Mouse (Mus musculus): Measurements from ENCODE around the gene Farp1. TPM values are rescaled to one million over a fixed set of nuclear protein-coding genes. Genes with fewer than 3 reads are reported as not detected.

The Farp1 gene
- polyA plus RNA-seq, 1 experiment: 42.6 TPM

- Histone ChIP-seq H3K36me3 (ENCODE audit: control insufficient read depth, insufficient read depth) (peaks cover 19% of the 10 kb centered on the region), H3K4me3 (ENCODE audit: insufficient read depth, poor library complexity, severe bottlenecking) (no peak overlapping the region), H3K27me3 (ENCODE audit: control insufficient read depth, insufficient read depth, insufficient read length) (no peaks in the 10 kb centered on the region), H3K79me2 (ENCODE audit: control insufficient read depth, insufficient read depth) (peaks cover 15% of the 10 kb centered on the region), H3K79me3 (ENCODE audit: low read depth) (no peaks in the 10 kb centered on the region), H3ac (ENCODE audit: control insufficient read depth, insufficient read length, low read depth) (no peak overlapping the region)
- no peak for TF ChIP-seq CTCF (IDR thresholded peaks at IDR 0.05; ENCODE audit: control insufficient read depth, insufficient read depth, insufficient read length)
Measured at GRCm38 (mm10) chr14:121205459-121205858, 170.5 kb downstream of the Farp1 start.

- no peak overlapping the region for H3ac ChIP-seq (ENCODE audit: control insufficient read depth, insufficient read length, low read depth)
- TF ChIP-seq MAX (IDR thresholded peaks at IDR 0.05): no peak
- TF ChIP-seq USF1 (IDR thresholded peaks at IDR 0.05; ENCODE audit: low read depth): no peak
- no peak for TF ChIP-seq MYOD1 (IDR thresholded peaks at IDR 0.05; ENCODE audit: control insufficient read depth, insufficient read length, low read depth)
- no peak for TF ChIP-seq CEBPB (IDR thresholded peaks at IDR 0.05; ENCODE audit: low read depth)
- TF ChIP-seq CTCF (IDR thresholded peaks at IDR 0.05; ENCODE audit: control insufficient read depth, insufficient read depth, insufficient read length): no peak
- TF ChIP-seq FOSL1 (IDR thresholded peaks at IDR 0.05; ENCODE audit: insufficient read depth, low read length, poor library complexity, severe bottlenecking): no peak
- no peak for TF ChIP-seq MYOG (IDR thresholded peaks at IDR 0.05; ENCODE audit: control insufficient read depth, extremely low read depth, insufficient read length)
- no peaks in the 10 kb centered on the region for H3K27me3 ChIP-seq (ENCODE audit: control insufficient read depth, insufficient read depth, insufficient read length)
- H3K79me3 ChIP-seq (ENCODE audit: low read depth): no peaks in the 10 kb centered on the region
- no peak overlapping the region for H3K4me3 ChIP-seq (ENCODE audit: insufficient read depth, poor library complexity, severe bottlenecking)
- peaks cover 28% of the 10 kb centered on the region for H3K36me3 ChIP-seq (ENCODE audit: control insufficient read depth, insufficient read depth)
- peaks cover 5% of the 10 kb centered on the region for H3K79me2 ChIP-seq (ENCODE audit: control insufficient read depth, insufficient read depth)
Measured at GRCm38 (mm10) chr14:121207441-121208158, 172.6 kb downstream of the Farp1 start.

- peaks cover 29% of the 10 kb centered on the region for H3K36me3 ChIP-seq (ENCODE audit: control insufficient read depth, insufficient read depth)
- H3K4me3 ChIP-seq (ENCODE audit: insufficient read depth, poor library complexity, severe bottlenecking): no peak overlapping the region
- no peak for TF ChIP-seq MAX (IDR thresholded peaks at IDR 0.05)
- TF ChIP-seq MYOG (IDR thresholded peaks at IDR 0.05; ENCODE audit: control insufficient read depth, extremely low read depth, insufficient read length): no peak
- no peak for TF ChIP-seq CTCF (IDR thresholded peaks at IDR 0.05; ENCODE audit: control insufficient read depth, insufficient read depth, insufficient read length)
- no peak for TF ChIP-seq MYOD1 (IDR thresholded peaks at IDR 0.05; ENCODE audit: control insufficient read depth, insufficient read length, low read depth)
- no peak for TF ChIP-seq FOSL1 (IDR thresholded peaks at IDR 0.05; ENCODE audit: insufficient read depth, low read length, poor library complexity, severe bottlenecking)
- TF ChIP-seq CEBPB (IDR thresholded peaks at IDR 0.05; ENCODE audit: low read depth): no peak
- no peak for TF ChIP-seq USF1 (IDR thresholded peaks at IDR 0.05; ENCODE audit: low read depth)
- H3K79me2 ChIP-seq (ENCODE audit: control insufficient read depth, insufficient read depth): peaks cover 7% of the 10 kb centered on the region
- no peaks in the 10 kb centered on the region for H3K79me3 ChIP-seq (ENCODE audit: low read depth)
- H3K27me3 ChIP-seq (ENCODE audit: control insufficient read depth, insufficient read depth, insufficient read length): no peaks in the 10 kb centered on the region
- H3ac ChIP-seq (ENCODE audit: control insufficient read depth, insufficient read length, low read depth): no peak overlapping the region
Measured at GRCm38 (mm10) chr14:121208159-121208515, 173.1 kb downstream of the Farp1 start.

- no peaks in the 10 kb centered on the region for H3K27me3 ChIP-seq (ENCODE audit: control insufficient read depth, insufficient read depth, insufficient read length)
- peaks cover 2% of the 10 kb centered on the region for H3K79me3 ChIP-seq (ENCODE audit: low read depth)
Measured at GRCm38 (mm10) chr14:121210318-121210717, 175.3 kb downstream of the Farp1 start.

GRCm38 (mm10) chr14:121213650-121214049 is 178.7 kb downstream of the Farp1 start:
- Histone ChIP-seq H3K79me3 (ENCODE audit: low read depth) (peaks cover 10% of the 10 kb centered on the region), H3K4me3 (ENCODE audit: insufficient read depth, poor library complexity, severe bottlenecking) (no peak overlapping the region), H3ac (ENCODE audit: control insufficient read depth, insufficient read length, low read depth) (no peak overlapping the region), H3K27me3 (ENCODE audit: control insufficient read depth, insufficient read depth, insufficient read length) (no peaks in the 10 kb centered on the region), H3K79me2 (ENCODE audit: control insufficient read depth, insufficient read depth) (peaks cover 54% of the 10 kb centered on the region), H3K36me3 (ENCODE audit: control insufficient read depth, insufficient read depth) (peaks cover 14% of the 10 kb centered on the region)
- no peak for TF ChIP-seq FOSL1 (IDR thresholded peaks at IDR 0.05; ENCODE audit: insufficient read depth, low read length, poor library complexity, severe bottlenecking)
- TF ChIP-seq CTCF (IDR thresholded peaks at IDR 0.05; ENCODE audit: control insufficient read depth, insufficient read depth, insufficient read length): no peak
- TF ChIP-seq USF1 (IDR thresholded peaks at IDR 0.05; ENCODE audit: low read depth): no peak
- no peak for TF ChIP-seq MAX (IDR thresholded peaks at IDR 0.05)
- no peak for TF ChIP-seq CEBPB (IDR thresholded peaks at IDR 0.05; ENCODE audit: low read depth)
- TF ChIP-seq MYOD1 (IDR thresholded peaks at IDR 0.05; ENCODE audit: control insufficient read depth, insufficient read length, low read depth): no peak
- TF ChIP-seq MYOG (IDR thresholded peaks at IDR 0.05; ENCODE audit: control insufficient read depth, extremely low read depth, insufficient read length): no peak

More at GRCm38 (mm10) chr14:121210318-121210717, 175.3 kb downstream of the Farp1 start:
- Histone ChIP-seq H3K36me3 (ENCODE audit: control insufficient read depth, insufficient read depth) (peaks cover 29% of the 10 kb centered on the region), H3K4me3 (ENCODE audit: insufficient read depth, poor library complexity, severe bottlenecking) (no peak overlapping the region), H3K79me2 (ENCODE audit: control insufficient read depth, insufficient read depth) (peaks cover 20% of the 10 kb centered on the region), H3ac (ENCODE audit: control insufficient read depth, insufficient read length, low read depth) (no peak overlapping the region)
- TF ChIP-seq MYOG (IDR thresholded peaks at IDR 0.05; ENCODE audit: control insufficient read depth, extremely low read depth, insufficient read length) (no peak), MYOD1 (IDR thresholded peaks at IDR 0.05; ENCODE audit: control insufficient read depth, insufficient read length, low read depth) (no peak), FOSL1 (IDR thresholded peaks at IDR 0.05; ENCODE audit: insufficient read depth, low read length, poor library complexity, severe bottlenecking) (no peak), USF1 (IDR thresholded peaks at IDR 0.05; ENCODE audit: low read depth) (no peak), MAX (IDR thresholded peaks at IDR 0.05) (no peak), CEBPB (IDR thresholded peaks at IDR 0.05; ENCODE audit: low read depth) (no peak), CTCF (IDR thresholded peaks at IDR 0.05; ENCODE audit: control insufficient read depth, insufficient read depth, insufficient read length) (no peak)
